Mouse (Mus musculus) urinary bladder, postnatal 25 days (tissue): ENCODE results near the gene Gm37596.
"Not testable (repeated sequence)": the region's sequence is repeated elsewhere in the genome, so short reads cannot be mapped to it uniquely, and the experiment has no call there.

ENCODE experiments used
- DNase-seq: peaks from one replicate; pipeline ENCODE4 v3.0.0; 2022; ENCODE audit warnings: low spot score

The Gm37596 gene

DNA sequence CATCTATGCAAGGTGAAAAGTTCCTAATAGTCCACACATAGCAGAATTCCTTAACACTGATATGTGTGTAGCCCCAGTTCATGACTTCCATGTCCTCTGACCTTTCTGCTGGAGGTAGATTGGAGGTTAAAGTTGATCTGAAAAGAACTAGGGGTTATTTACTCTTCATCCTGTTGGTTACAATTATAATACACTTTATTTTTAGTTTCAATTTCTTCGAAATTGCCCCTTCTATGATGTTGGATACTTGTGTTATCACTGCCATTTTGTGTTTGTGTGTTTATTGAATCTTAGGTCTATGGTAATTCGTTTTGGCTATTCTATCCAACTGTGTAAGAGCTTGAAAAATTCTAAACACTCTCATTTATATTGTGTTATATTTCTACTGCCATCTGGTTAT is at the start of gene Gm37596:
TSS of gene Gm37596 (minus strand) at position 101 of the 400 bp plus-strand sequence.
- not testable (repeated sequence) for DNase-seq

DNA sequence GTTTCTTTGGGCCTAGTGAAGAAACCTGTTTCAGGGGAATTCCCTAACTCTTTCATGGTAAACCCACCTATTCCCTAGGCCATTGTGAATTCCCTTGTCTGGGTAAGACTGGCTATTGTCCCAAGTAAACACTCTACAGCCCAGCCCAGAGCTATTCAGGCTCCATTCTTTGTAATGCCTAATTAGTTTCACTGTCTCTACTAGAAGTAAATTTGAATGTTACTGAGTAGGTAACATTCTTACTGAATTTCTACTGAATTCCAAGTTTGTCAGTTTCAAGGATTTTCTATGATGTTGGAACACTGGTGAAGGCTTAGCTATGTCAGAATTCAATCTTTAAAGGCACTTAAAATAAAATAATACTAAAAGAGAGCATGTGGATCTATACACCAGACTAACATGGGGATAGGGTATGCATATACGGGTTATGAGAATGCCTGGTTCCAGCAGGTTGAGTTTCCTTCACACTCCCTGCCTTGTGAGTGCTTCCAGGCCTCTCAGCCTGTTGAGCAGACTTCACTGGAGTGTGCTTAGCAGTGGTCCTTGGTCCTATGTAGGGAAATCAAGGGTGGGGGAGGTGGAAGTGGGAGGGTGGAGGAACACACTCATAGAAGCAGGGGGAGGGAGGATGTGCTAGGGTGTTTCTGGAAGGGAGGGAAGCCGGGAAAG is 16.2 kb upstream of the Gm37596 start:
- not testable (repeated sequence) for DNase-seq

- DNase-seq, result not testable (repeated sequence)
Observed at GRCm38 (mm10) chr3:93676210-93676609, 16.7 kb downstream of the Gm37596 start, which contains the start of gene Tdpoz1. Gene Tdpoz1 (minus strand): TSS chr3:93676310.

DNA sequence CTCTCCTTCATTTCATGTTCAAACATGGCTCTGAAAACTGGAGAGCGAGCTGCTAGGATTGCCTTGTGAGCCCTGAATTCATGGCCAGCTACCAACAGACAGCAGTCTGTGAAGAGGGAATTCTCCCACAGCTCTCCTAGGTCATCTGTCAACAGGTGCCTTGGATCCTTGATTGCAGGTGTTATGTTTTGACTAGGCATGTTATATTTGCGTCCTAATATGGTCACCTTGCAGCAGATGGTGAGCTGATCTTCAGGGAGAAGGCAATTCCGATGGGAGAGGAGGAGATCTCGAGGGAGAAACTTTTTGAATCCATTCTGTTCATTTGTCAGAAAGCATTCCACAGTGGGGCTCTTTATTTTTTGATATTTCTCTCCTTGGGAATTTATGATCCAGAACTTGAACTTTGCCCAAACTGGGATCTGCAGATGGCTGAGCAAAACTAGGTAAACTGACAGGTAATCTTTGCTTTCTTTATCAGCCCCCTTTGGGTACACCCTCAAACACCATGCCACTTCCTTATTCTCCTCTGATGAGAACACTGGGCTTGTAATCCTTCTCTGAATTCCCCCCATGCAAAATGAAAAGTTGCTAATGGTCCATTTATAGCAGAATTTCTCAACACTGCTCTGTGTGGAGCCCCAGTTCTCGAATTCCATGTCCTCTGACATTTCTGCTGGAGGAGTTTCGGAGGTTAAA is 21.9 kb downstream of the Gm37596 start:
- not testable (repeated sequence) for DNase-seq

DNA sequence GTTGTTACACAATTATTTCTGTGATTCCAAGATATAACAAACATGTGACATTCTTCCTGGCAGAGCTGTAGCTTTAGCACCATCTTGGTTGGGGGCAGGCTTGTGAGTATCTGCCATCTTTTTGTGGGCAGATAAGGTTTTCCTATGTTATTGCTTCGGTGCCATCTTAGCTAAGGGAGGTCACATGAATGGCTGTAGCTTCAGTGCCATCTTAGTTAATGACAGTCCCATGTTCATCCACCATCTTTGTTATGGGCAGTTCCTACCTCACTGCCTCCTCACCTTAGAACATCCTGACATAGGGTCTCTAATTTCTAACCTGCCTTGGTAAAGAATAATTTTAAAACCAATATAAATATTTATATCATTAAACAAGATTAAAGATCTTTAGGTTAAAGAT is 38.6 kb downstream of the Gm37596 start:
- no peak for DNase-seq

- DNase-seq, result no peak
Observed at GRCm38 (mm10) chr3:93652586-93652985, 40.3 kb downstream of the Gm37596 start, which contains the start of gene Tdpoz2. Gene Tdpoz2 (minus strand): TSS chr3:93652686.
